Mouse (Mus musculus) heart, adult 2 months (tissue): ENCODE measurements around the gene Apoc4. TPM values are rescaled to one million over a fixed set of nuclear protein-coding genes. Genes with fewer than 3 reads are reported as not detected.

ENCODE experiments used
- DNase-seq, 2 experiments: peaks; one replicate each; pipeline ENCODE4 v3.0.0; 2021
- H3K27ac ChIP-seq: fragments of 200-600 bp; 2 replicates; pipeline ENCODE4 v1.8.1; 2022
- H3K27me3 ChIP-seq: fragments of 200-500 bp; 2 replicates; pipeline ENCODE4 v1.6.1; 2012; ENCODE audit warnings: mild to moderate bottlenecking, low read length, inconsistent platforms, mixed read lengths; ENCODE audit not compliant: control insufficient read depth, insufficient read depth
- H3K36me3 ChIP-seq: fragments of 200-500 bp; 2 replicates; pipeline ENCODE4 v1.6.1; 2012; ENCODE audit warnings: low read length, inconsistent platforms; ENCODE audit not compliant: control insufficient read depth, insufficient read depth
- H3K4me1 ChIP-seq: fragments of 200-500 bp; 2 replicates; pipeline ENCODE4 v1.6.1; 2011; ENCODE audit warnings: low read length; ENCODE audit not compliant: control insufficient read depth, insufficient read depth
- H3K4me3 ChIP-seq: fragments of 200-600 bp; 2 replicates; pipeline ENCODE4 v1.8.1; 2022
- H3K79me2 ChIP-seq: fragments of 200-500 bp; replicated peaks from 2 replicates; pipeline ENCODE4 v1.6.1; 2012; ENCODE audit warnings: mild to moderate bottlenecking, inconsistent platforms, low read length, moderate library complexity, mixed read lengths; ENCODE audit not compliant: control insufficient read depth, insufficient read depth
- H3K9ac ChIP-seq: fragments of 200-500 bp; 2 replicates; pipeline ENCODE4 v1.6.1; 2012; ENCODE audit warnings: low read depth, mild to moderate bottlenecking, control low read depth, inconsistent platforms, low read length, mixed read lengths
- CTCF ChIP-seq: fragments of 200-600 bp; IDR thresholded peaks from 2 replicates; pipeline ENCODE4 v1.8.1; 2022; ENCODE audit warnings: antibody characterized with exemption, mild to moderate bottlenecking, moderate library complexity
- EP300 ChIP-seq: fragments of 200-500 bp; IDR thresholded peaks from 2 replicates; pipeline ENCODE4 v1.6.1; 2011; ENCODE audit warnings: low read depth, low read length, control low read depth; ENCODE audit not compliant: insufficient read depth
- POLR2A ChIP-seq: fragments of 200-500 bp; IDR thresholded peaks from 2 replicates; pipeline ENCODE4 v1.6.1; 2011; ENCODE audit warnings: mild to moderate bottlenecking, low read depth, low read length, control low read depth; ENCODE audit not compliant: insufficient read depth
- WGBS: fragments of 180-500 bp; shearing (Covaris S2); methylation state at CpG from one replicate; pipeline ENCODE4 v1.1.7; 2018; 5-methylcytosine and 5-hydroxymethylcytosine counted together
- intact Hi-C: fragments of 180-260 bp; cut with DNase I; formaldehyde crosslinking; loops from one replicate; pipeline ENCODE4 v1.15.1; 2025
- long read RNA-seq: library from polyadenylated mRNA; stranded (forward); transcript quantifications from one replicate; pipeline ENCODE4 v2.0.0, GENCODE M21; 2021
- polyA plus RNA-seq: library from polyadenylated mRNA; depleted of rRNA; stranded (reverse); fragments of >200 nt; gene quantifications from 2 replicates; pipeline ENCODE4 v1.2.3, GENCODE M21; 2012; rRNA removed
- total RNA-seq, 2 experiments: library from RNA; stranded (reverse); gene quantifications; 2 replicates each; pipeline ENCODE4 v1.2.3; 2021

The Apoc4 gene
- not detected for total RNA-seq
- polyA plus RNA-seq: 0.82 TPM in 1 of 2 replicates, not detected in the other
- long read RNA-seq: 0 reads

DNA sequence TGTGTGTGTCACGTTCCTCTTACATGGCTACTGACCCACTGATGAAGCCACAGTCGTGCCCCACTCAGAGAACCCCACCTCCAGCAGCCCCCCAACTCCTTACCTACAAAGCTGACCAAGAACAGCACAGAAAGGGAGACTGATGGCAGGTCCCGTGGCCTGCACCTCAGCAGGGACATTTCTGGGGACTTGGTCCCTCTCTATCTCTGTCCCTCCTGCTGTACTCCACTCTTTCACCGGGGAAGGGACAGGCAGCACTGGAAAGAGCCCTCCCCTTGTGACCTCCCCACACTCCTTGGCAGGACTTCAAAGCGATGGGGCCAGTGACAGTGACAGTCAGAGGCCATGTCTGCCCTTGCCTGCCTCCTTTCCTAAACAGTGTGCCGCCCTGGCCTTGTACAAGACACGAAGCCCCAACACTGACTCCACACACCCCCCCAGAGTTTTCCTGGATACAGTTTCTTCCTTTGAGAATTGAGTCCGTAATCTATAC, at the start of gene Apoc4, which contains the start of gene Gm44805:
Gene Apoc4 (minus strand): TSS at position 278 of the 493 bp plus-strand sequence.
Gene Gm44805 (minus strand): TSS at position 222 of the 493 bp plus-strand sequence.
- H3K4me3 ChIP-seq: no peak within 1 kb of the TSS
- no peaks in the 10 kb centered on the region for H3K4me1 ChIP-seq
- H3K36me3 ChIP-seq: no peaks in the 10 kb centered on the region
- no peak for DNase-seq
- H3K9ac ChIP-seq: no peak within 1 kb of the TSS
- no peak for TF ChIP-seq POLR2A
- TF ChIP-seq CTCF: no peak
- TF ChIP-seq EP300: no peak
- WGBS: 48% methylated on average over 8 of the region's 8 CpGs
- intact Hi-C loops: no loop called here
- no peaks in the 10 kb centered on the region for H3K27me3 ChIP-seq
- no peak within 1 kb of the TSS for H3K27ac ChIP-seq
- H3K79me2 ChIP-seq: no peaks in the 10 kb centered on the region

DNA sequence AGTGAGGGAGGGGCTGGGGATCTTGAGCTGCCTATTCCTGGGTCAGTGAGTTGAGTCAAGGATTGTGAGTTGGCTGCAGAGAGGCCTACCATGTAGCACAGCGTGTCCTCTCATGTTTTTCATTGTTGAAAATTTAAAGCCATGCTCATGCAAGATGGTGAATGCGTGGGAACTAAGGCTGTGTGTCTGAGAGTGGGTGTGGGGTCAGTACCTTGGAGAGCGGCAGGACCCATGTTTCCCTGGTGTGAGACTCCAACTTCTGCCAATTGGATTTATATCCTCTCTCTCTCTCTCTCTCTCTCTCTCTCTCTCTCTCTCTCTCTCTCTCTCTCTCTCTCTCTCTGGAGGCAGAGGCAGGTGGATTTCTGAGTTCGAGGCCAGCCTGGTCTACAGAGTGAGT, 45.3 kb upstream of the Apoc4 start:
- H3K27ac ChIP-seq: no peak overlapping the region
- no peak overlapping the region for H3K4me3 ChIP-seq
- intact Hi-C loops: no loop called here
- H3K79me2 ChIP-seq: no peaks in the 10 kb centered on the region
- H3K9ac ChIP-seq: no peak overlapping the region
- DNase-seq: no peak
- peaks cover 4% of the 10 kb centered on the region; the same call in 1 of the 2 replicates for H3K4me1 ChIP-seq
- 89% methylated on average over 4 of the region's 4 CpGs for WGBS
- H3K27me3 ChIP-seq: no peaks in the 10 kb centered on the region
- TF ChIP-seq EP300: no peak
- no peak for TF ChIP-seq POLR2A
- TF ChIP-seq CTCF: no peak
- H3K36me3 ChIP-seq: no peaks in the 10 kb centered on the region

GRCm38 (mm10) chr7:19724167-19724566, 42.9 kb upstream of the Apoc4 start:
- Histone ChIP-seq H3K9ac (no peak overlapping the region), H3K4me3 (no peak overlapping the region), H3K79me2 (no peaks in the 10 kb centered on the region), H3K27me3 (no peaks in the 10 kb centered on the region), H3K4me1 (peaks cover 4% of the 10 kb centered on the region; the same call in 1 of the 2 replicates), H3K27ac (no peak overlapping the region), H3K36me3 (no peaks in the 10 kb centered on the region)
- TF ChIP-seq EP300: no peak
- TF ChIP-seq POLR2A: no peak
- no peak for TF ChIP-seq CTCF
- intact Hi-C loops: loop anchor here (2.0 kb wide), 1 partner anchor 19 kb away; no protein-coding TSS in a partner anchor
- WGBS: 95% methylated on average over 12 of the region's 12 CpGs
- DNase-seq: no peak

DNA sequence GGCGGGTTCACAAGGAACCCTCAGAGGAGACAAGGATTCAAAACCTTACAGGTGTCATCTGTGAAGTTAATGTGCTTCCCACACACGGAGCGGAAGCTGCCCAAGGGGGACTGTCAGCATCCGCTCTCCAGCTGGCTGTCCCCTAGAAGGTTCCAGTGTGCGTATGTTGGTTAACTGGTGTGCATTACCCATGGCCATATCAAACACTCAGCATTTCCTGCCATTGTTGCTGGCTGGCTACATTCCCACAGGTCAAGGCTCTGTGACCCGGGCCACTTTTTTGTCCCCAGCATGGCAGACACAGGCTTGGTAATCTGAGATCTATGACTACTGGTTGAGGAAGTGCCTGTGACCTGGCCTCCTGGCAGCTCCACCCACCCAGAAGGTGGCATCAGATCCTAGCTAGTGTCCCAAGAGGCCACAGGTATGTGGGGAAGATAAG, 41.5 kb upstream of the Apoc4 start:
- H3K36me3 ChIP-seq: no peaks in the 10 kb centered on the region
- peak overlapping the region; percentile 74 for H3K27ac ChIP-seq
- H3K79me2 ChIP-seq: no peaks in the 10 kb centered on the region
- peaks cover 4% of the 10 kb centered on the region; the same call in 1 of the 2 replicates for H3K4me1 ChIP-seq
- WGBS: 60% methylated on average over 6 of the region's 6 CpGs
- TF ChIP-seq EP300: peak; percentile 90
- no peak for TF ChIP-seq CTCF
- intact Hi-C loops: no loop called here
- H3K4me3 ChIP-seq: no peak overlapping the region
- DNase-seq: peak; percentile 76 to 79
- no peaks in the 10 kb centered on the region for H3K27me3 ChIP-seq
- H3K9ac ChIP-seq: no peak overlapping the region

- Histone ChIP-seq H3K36me3 (no peaks in the 10 kb centered on the region), H3K4me3 (no peak overlapping the region), H3K4me1 (peaks cover 6% of the 10 kb centered on the region), H3K27me3 (no peaks in the 10 kb centered on the region), H3K79me2 (no peaks in the 10 kb centered on the region), H3K27ac (no peak overlapping the region), H3K9ac (no peak overlapping the region)
- no peak for TF ChIP-seq EP300
- DNase-seq: no peak
- intact Hi-C loops: no loop called here
- 94% methylated on average over 4 of the region's 4 CpGs for WGBS
These were observed 37.9 kb upstream of the Apoc4 start for GRCm38 (mm10) chr7:19719200-19719599.

GRCm38 (mm10) chr7:19718297-19718952, 37.1 kb upstream of the Apoc4 start:
- Histone ChIP-seq H3K27ac (no peak overlapping the region), H3K79me2 (no peaks in the 10 kb centered on the region), H3K4me1 (peaks cover 6% of the 10 kb centered on the region), H3K36me3 (no peaks in the 10 kb centered on the region), H3K27me3 (no peaks in the 10 kb centered on the region), H3K4me3 (no peak overlapping the region), H3K9ac (no peak overlapping the region)
- TF ChIP-seq CTCF: no peak
- intact Hi-C loops: no loop called here
- no peak for DNase-seq
- 86% methylated on average over 5 of the region's 5 CpGs for WGBS
